Mouse (Mus musculus) megakaryocyte-erythroid progenitor cell, adult 5 weeks (primary cell): ENCODE results near the gene Cercam. TPM values are rescaled to one million over a fixed set of nuclear protein-coding genes. Genes with fewer than 3 reads are reported as not detected.

ENCODE experiments used
- polyA plus RNA-seq: library from polyadenylated mRNA; stranded (reverse); fragments of >175 nt; gene quantifications from 2 replicates; pipeline ENCODE4 v1.2.3, GENCODE M21; 2012

Gene Cercam
- polyA plus RNA-seq = 29.6 and 30.5 TPM in 2 replicates

GRCm38 (mm10) chr2:29868949-29869645 lies at the start of gene Cercam:
TSS of gene Cercam (plus strand) at chr2:29869164.

GRCm38 (mm10) chr2:29820025-29820817 lies 48.7 kb upstream of the Cercam start, which contains the start of gene Urm1:
TSS of gene Urm1 (plus strand) at chr2:29820075.

GRCm38 (mm10) chr2:29889066-29889944 lies 20.3 kb downstream of the Cercam start, which contains the start of gene Odf2:
TSS of gene Odf2 (plus strand) at chr2:29889221.

Other genes with a start within 250 kb of the Cercam start
- gene Rapgef1, start 249.4 kb upstream of the Cercam start, polyA plus RNA-seq = 39.8 and 49.0 TPM in 2 replicates
- gene Gm13420, start 117.5 kb upstream of the Cercam start, polyA plus RNA-seq = not detected in 2 replicates
- gene Gm13547, start 109.9 kb upstream of the Cercam start, polyA plus RNA-seq = not detected in 2 replicates
- gene Coq4, start 81.7 kb upstream of the Cercam start, polyA plus RNA-seq = 117 and 152 TPM in 2 replicates
- gene Trub2, start 80.7 kb upstream of the Cercam start, polyA plus RNA-seq = 7.4 and 8.4 TPM in 2 replicates
- gene Slc27a4, start 66.5 kb upstream of the Cercam start, polyA plus RNA-seq = 12.8 and 14.6 TPM in 2 replicates
- 69.0 and 81.2 TPM in 2 replicates for gene Urm1, start 49.1 kb upstream of the Cercam start, polyA plus RNA-seq
- gene Odf2, start 20.1 kb downstream of the Cercam start, polyA plus RNA-seq = 26.2 and 45.0 TPM in 2 replicates
- 51.3 and 60.3 TPM in 2 replicates for gene Gle1, start 66.3 kb downstream of the Cercam start, polyA plus RNA-seq
- 49.7 and 55.9 TPM in 2 replicates for gene Sptan1, start 96.4 kb downstream of the Cercam start, polyA plus RNA-seq
- gene Wdr34, start 179.7 kb downstream of the Cercam start, polyA plus RNA-seq = 26.0 and 26.5 TPM in 2 replicates
- gene Set, start 188.2 kb downstream of the Cercam start, polyA plus RNA-seq = 599 and 669 TPM in 2 replicates
- gene Pkn3, start 208.5 kb downstream of the Cercam start, polyA plus RNA-seq = 35.4 and 39.2 TPM in 2 replicates
- 24.3 and 28.2 TPM in 2 replicates for gene Zdhhc12, start 224.5 kb downstream of the Cercam start, polyA plus RNA-seq